Mouse (Mus musculus) cerebellum, postnatal 4 days (tissue): Measurements from ENCODE around the gene Map10.
A peak's percentile ranks its signal among the peaks of the same experiment; 100 is the strongest.

Experiments
- DNase-seq, 2 experiments: peaks; one replicate each; pipeline ENCODE4 v3.0.0; 2022; ENCODE audit warnings: low spot score in 2 of 2, mixed read lengths in 1 of 2

Map10 gene

GRCm38 (mm10) chr8:125669700-125670195 lies at the start of gene Map10:
TSS of gene Map10 (plus strand) at chr8:125669818.
- peak; percentile 80 to 94 for DNase-seq

GRCm38 (mm10) chr8:125620301-125620700 lies 49.3 kb upstream of the Map10 start:
- no peak for DNase-seq

GRCm38 (mm10) chr8:125624287-125624686 lies 45.3 kb upstream of the Map10 start:
- no peak for DNase-seq

- no peak for DNase-seq
Measured at GRCm38 (mm10) chr8:125626381-125626780, 43.2 kb upstream of the Map10 start.

- DNase-seq, result no peak
Measured at GRCm38 (mm10) chr8:125628834-125629233, 40.8 kb upstream of the Map10 start.

- no peak for DNase-seq
Measured at GRCm38 (mm10) chr8:125638411-125639058, 31.1 kb upstream of the Map10 start.

GRCm38 (mm10) chr8:125639631-125640030 lies 30.0 kb upstream of the Map10 start:
- DNase-seq, result no peak

- no peak for DNase-seq
Measured at GRCm38 (mm10) chr8:125640766-125641165, 28.9 kb upstream of the Map10 start.

- DNase-seq, result peak in 1 of 2 experiments; percentile 81
Measured at GRCm38 (mm10) chr8:125641808-125642207, 27.8 kb upstream of the Map10 start.

GRCm38 (mm10) chr8:125645757-125646478 lies 23.7 kb upstream of the Map10 start:
- DNase-seq, result no peak

- no peak for DNase-seq
Measured at GRCm38 (mm10) chr8:125649447-125649846, 20.2 kb upstream of the Map10 start.

GRCm38 (mm10) chr8:125654821-125655220 lies 14.8 kb upstream of the Map10 start:
- no peak for DNase-seq

GRCm38 (mm10) chr8:125658508-125658907 lies 11.1 kb upstream of the Map10 start:
- peak in 1 of 2 experiments; percentile 60 for DNase-seq

- DNase-seq, result no peak
Measured at GRCm38 (mm10) chr8:125658926-125659325, 10.7 kb upstream of the Map10 start.

GRCm38 (mm10) chr8:125660397-125660796 lies 9.2 kb upstream of the Map10 start:
- peak in 1 of 2 experiments; percentile 58 for DNase-seq

- no peak for DNase-seq
Measured at GRCm38 (mm10) chr8:125661958-125662668, 7.5 kb upstream of the Map10 start.

- DNase-seq, result peak in 1 of 2 experiments; percentile 51
Measured at GRCm38 (mm10) chr8:125662669-125663048, 7.0 kb upstream of the Map10 start.

GRCm38 (mm10) chr8:125665183-125665875 lies 4.3 kb upstream of the Map10 start:
- no peak for DNase-seq

GRCm38 (mm10) chr8:125665876-125666186 lies 3.8 kb upstream of the Map10 start:
- no peak for DNase-seq

GRCm38 (mm10) chr8:125666201-125666600 lies 3.4 kb upstream of the Map10 start:
- DNase-seq, result no peak

GRCm38 (mm10) chr8:125667248-125667647 lies 2.4 kb upstream of the Map10 start:
- no peak for DNase-seq

- no peak for DNase-seq
Measured at GRCm38 (mm10) chr8:125669159-125669699, 389 bp upstream of the Map10 start.
